Mouse (Mus musculus): ENCODE results near the gene Bcar1.

DNA sequence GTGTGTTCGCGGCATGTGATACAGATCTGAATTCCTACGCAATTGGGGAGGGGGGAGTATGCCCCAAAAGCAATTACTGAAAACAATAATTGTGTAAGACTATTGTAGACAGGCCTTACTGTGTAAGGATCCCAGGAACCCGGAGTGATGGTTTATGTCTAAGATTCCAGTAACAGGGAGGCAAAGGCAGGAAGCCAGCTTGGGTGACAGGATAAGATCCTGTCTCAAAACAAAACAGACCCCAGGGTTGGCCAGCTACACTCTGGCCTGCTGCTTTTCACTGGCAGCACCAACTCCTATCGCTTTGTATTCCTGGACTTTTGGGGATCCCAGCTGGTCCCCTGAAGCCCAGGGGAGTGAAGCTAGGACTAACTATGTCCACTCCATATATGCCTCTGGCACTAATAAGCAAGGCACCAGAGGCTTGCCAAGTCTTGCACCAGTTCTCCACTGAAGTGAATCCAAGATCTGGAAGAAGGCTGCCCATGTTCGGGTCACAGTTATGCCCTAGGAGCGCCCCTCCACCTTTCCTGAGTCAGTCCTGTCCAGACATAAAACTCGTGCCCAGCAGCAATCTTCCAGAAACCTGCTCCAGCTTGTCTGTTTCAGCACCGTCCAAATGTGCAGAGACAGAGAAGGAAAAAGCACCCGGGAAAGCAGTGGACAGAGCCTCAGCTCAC, 11.1 kb downstream of the Bcar1 start:
- no peak for TF ChIP-seq POLR2A (IDR thresholded peaks at IDR 0.05; ENCODE audit: borderline replicate concordance, control insufficient read depth, low read depth, low read length)
- no peak for TF ChIP-seq CTCF (IDR thresholded peaks at IDR 0.05; ENCODE audit: control insufficient read depth, insufficient read depth, low read length)
